Mouse (Mus musculus) right cerebral cortex, postnatal 10 days (tissue): ENCODE measurements at regions not wholly inside any gene's neighbourhood (a gene's known extent, or its start where the extent isn't known, plus 50 kb on each side); places are given as distances from the start of the nearest gene placed in this dataset.

Experiments
- DNase-seq, 2 experiments: peaks; one replicate each; pipeline ENCODE4 v3.0.0; 2021; ENCODE audit warnings: low spot score in 2 of 2

- DNase-seq: no peak
These were observed 1059.6 kb downstream of the Pla2g4a start for GRCm38 (mm10) chr1:148901319-148902033.

DNA sequence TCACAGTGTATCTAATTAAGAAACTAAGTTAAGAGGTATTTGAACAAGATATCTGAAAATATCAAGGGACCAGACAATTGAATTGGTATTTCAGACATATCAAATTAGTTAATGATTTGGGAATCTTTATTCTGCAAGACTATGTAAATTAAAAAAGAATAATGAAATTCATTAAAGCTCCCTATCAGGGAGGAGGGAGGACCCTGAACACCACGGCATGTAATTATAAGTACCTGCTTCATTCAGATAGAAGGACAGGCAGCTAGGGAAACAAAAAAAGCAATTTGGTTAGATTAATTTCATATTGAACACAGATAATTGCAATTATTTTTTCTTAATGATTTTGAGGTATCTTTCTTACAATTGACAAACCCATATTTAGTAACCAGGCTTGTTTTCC, 1090.3 kb downstream of the Pla2g4a start:
- DNase-seq: no peak

- no peak for DNase-seq
These were observed 1097.5 kb downstream of the Pla2g4a start for GRCm38 (mm10) chr1:148863582-148863981.

- no peak for DNase-seq
These were observed 1108.1 kb downstream of the Pla2g4a start for GRCm38 (mm10) chr1:148852990-148853389.

DNA sequence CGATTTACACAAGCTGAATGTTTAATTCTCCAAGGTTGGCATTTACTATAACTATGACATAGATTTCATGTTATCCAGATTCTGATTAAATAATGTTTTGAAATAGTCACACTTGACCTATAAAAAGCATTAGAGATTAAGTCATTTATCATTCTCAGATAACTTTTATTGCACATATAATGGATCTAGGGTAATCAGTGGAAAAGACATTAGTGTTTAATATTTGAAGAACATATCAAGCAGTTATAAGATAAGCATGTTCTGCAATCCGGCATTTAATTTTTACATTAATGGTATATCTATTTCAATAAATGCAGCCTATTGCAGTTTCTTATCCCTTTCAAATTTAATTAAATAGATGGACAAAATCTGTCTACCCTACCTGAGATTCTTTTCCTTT, 1114.5 kb downstream of the Pla2g4a start:
- no peak for DNase-seq

DNA sequence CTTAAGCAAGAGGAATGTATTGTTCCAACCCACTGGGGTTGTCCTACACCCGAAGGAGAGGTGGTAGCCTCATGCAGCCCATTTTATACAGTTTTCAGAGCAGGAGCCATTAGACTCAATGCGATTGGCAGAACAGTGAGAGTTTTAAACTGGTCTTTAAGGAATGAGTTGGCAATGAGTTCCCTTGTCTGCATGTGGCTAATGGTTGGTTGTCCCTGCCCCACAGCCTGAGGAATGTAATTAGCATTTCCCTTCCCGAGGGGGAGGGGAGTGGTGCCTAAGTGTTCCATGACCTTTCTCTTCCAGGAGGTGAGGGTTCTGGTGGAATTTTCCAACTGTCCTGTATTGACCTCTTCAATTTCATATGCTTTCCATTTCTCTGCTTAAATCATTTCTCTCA, 1137.9 kb downstream of the Pla2g4a start:
- no peak for DNase-seq

DNA sequence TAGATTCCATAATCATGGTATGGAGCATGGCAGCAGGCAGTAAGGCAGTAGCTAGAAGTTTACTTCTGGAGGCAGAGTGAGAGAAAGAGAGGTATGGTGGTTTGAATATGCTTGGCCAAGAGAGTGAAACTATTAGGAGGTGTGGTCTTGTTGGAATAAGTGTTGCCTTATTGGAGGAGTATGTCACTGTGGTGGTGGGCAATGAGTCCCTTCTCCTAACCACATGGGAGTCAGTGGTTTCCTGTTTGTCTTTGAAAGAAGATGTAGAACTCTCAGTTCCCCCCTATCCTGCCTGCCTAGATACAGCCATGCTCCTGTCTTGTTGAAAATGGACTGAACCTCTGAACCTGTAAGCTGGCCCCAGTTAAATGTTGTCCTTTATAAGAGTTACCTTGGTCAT, 1152.4 kb downstream of the Pla2g4a start:
- DNase-seq: no peak

- DNase-seq: no peak
These were observed 1164.0 kb downstream of the Pla2g4a start for GRCm38 (mm10) chr1:148797110-148797509.

GRCm38 (mm10) chr1:148750806-148751205, 1210.3 kb downstream of the Pla2g4a start:
- peak; percentile 21 to 27 for DNase-seq

DNA sequence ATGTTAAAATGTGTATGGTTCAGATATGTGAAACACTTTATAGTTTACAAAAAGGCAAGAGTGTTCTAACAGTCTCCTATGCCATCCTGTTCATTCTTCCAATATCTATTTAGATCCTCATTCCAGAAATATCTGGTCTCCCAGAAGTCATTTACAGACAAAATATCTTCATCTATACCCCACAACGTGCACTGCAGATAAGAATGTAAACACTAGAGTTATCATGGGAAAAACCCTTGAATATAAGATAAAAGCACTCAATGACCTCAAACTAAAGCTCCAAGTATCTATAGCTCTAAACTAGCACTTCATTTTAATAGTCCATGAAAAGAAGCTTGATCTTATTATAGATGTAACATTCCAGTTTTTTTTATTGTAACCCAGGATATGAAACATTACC, 1239.0 kb downstream of the Pla2g4a start:
- DNase-seq: no peak

GRCm38 (mm10) chr1:148721409-148721808, 1239.7 kb downstream of the Pla2g4a start:
- no peak for DNase-seq

DNA sequence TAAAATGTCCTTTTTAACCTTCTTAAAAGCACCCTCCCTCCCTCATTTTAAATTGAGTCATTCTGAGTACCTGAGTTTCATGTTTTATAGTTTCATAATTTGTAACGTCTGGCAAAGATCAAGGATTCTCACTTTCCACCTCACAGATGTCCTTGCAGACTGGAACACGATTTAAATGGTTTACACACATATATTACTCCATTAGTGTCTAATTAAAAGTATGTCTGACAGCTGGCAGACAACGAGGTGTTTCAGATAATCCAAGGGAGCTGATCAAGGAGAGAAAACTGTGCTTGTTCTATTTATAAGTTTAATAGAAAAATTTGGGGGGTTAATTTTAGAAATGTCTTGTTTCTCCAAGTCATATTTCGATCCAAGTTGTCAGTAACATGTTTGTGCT, 1240.1 kb downstream of the Pla2g4a start:
- no peak for DNase-seq

DNA sequence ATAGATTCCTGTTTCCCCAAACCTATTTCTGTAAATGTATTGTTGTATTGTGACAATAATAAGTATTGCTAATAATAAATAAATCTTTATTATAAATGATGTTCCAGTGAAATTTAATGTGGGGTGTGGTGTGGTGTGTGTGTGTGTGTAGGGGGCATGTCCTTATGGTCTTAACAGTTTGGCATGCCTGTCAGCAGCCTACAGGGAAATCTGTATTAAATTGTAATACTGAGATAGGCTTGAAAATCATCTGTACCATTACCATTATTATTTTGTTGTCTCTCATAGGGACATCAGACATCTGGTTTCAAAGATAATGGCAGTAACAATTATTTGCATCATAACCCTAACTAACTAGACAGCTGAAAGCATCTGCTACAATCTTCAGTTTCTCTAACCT, 1253.0 kb downstream of the Pla2g4a start:
- DNase-seq: no peak

DNA sequence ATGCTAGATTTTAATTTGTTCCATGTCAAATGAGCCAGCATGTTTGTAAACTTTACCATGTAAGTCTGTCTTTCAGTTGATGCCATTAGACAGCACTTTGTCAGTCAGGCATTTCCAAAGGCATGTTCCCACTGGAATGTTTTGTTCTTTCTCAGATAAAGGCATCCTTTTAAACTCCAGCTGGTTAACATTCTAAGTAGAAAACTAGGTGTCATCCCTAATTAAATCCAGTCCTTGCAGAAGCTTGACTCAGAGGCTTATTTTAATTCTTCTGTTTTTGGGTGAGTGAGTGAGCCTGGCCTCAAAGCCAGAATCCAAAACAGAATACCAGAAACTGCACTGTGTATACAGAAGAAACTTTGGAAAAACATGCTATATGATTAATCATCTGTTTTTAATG, 1253.4 kb downstream of the Pla2g4a start:
- no peak for DNase-seq

DNA sequence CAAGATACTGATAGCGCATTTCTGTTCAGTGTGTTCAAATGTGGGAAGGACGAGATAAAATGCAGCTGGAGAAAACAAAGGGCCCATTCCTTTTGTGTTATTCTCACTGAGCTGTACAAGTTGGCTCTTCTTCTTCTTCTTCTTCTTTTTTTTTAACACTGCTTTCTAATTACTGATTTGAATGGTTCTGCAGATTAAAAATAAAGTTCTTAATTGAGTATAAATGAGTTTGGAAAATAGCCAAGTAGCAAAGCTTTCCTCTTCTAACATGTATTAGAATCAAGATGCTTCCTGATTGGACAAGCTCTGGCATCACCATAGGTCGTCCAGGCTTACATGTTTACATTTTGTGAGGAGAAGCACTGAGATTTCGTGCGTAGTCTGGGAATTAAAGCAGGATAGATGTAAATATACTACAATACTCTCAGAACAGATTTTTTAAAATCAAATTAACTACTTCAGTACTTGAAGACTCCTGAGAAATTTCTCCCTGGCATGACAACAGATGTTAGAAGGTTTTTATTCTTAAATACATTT, 1254.8 kb downstream of the Pla2g4a start:
- DNase-seq: no peak

DNA sequence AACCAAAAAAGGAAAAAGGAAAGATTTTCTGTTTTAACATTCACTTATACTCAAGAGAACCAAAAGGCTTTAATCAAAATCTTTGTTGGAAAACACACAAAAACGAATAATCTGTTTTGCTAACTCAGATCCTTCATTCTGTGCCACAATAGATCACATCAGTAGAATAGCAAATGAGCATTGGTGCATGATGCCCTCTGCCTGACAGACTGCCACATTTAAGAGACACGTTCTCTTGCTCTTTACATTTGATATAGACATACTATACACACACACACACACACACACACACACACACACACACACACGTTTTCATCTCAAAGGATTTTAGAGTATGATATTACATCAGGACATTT, 1260.5 kb downstream of the Pla2g4a start:
- no peak for DNase-seq

DNA sequence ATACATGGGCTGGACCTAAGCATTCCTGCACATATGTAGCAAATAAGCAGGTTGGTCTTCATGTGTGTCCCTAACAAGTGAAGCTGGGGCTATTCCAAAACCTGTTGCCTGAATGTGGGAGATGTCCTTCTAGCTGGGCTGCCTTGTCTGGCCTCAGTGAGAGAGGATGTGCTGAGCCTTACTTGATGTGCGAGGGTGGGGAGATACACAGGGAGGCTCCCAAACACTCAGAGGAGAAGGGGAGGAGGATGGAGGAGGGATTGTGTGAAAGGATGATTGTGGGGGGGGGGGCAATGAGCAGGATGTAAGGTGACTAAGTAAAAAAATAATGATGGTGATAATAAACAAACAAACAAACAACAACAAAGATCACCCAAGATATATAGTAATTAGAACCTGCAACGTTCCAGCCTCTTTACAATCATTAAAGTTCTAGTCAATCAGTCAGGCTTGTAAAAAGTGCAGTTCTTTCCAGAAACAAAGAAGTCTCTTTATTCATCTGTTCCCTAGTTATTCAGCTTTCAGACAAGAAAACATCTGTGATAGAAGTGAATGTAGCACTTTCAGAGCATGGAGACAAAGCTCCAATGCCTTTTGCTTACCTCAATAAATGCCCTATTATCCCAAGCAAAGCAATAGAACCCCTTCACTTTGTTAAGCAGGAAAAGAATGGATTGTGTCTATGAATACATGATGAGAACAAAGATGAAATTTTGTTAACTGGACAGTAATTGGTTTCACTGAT, 1261.1 kb downstream of the Pla2g4a start:
- no peak for DNase-seq

GRCm38 (mm10) chr1:148690085-148690484, 1271.0 kb downstream of the Pla2g4a start:
- DNase-seq: no peak

- DNase-seq: no peak
These were observed 1271.5 kb downstream of the Pla2g4a start for GRCm38 (mm10) chr1:148689618-148690017.

DNA sequence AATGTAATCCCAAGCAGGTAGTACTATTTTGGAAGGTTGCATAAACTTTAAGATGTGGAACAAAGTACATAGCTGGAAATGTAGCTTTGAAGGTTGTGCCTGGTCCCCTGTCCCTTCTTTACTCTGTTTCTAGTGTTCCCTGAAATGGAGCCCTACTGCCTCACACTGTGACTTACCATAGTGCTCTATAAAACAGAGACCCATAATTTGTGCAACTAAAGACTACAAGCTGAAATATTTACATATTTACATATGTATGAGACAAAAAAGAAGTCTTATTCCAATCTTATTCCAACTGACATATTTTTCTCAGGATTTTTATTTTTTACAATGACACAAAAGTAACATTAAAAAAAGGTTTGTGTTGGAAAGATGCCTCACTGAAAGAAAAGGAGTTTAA, 1285.6 kb downstream of the Pla2g4a start:
- no peak for DNase-seq

GRCm38 (mm10) chr1:148664409-148664808, 1296.7 kb downstream of the Pla2g4a start:
- no peak for DNase-seq

GRCm38 (mm10) chr1:148656990-148657389, 1304.1 kb downstream of the Pla2g4a start:
- DNase-seq: no peak
